Mouse (Mus musculus) ES-E14 (cell line): ENCODE measurements around the gene Actr2. TPM values are rescaled to one million over a fixed set of nuclear protein-coding genes. Genes with fewer than 3 reads are reported as not detected.

Experiments
- DNase-seq: peaks from one replicate; pipeline ENCODE4 v3.0.0-alpha.2; 2013; ENCODE audit warnings: low read depth, low spot score
- H3K27ac ChIP-seq: 2 replicates; pipeline ENCODE4 v1.5.1; 2012; ENCODE audit warnings: low read depth, mild to moderate bottlenecking, low read length, moderate library complexity, mixed read lengths; ENCODE audit not compliant: poor library complexity, insufficient read depth, severe bottlenecking
- H3K36me3 ChIP-seq: 2 replicates; pipeline ENCODE4 v1.6.1; 2012; ENCODE audit warnings: mild to moderate bottlenecking, low read length, moderate library complexity, mixed read lengths; ENCODE audit not compliant: control insufficient read depth, poor library complexity, insufficient read depth, severe bottlenecking
- H3K4me1 ChIP-seq, 2 experiments: fragments of 150-350 bp in 1 of 2; sonication (generic) in 1 of 2; 2 replicates each; pipeline ENCODE4 v1.6.1; 2012; ENCODE audit warnings: low read length in 2 of 2, mild to moderate bottlenecking in 1 of 2, mixed read lengths in 1 of 2; ENCODE audit not compliant: control insufficient read depth in 2 of 2, insufficient read depth in 2 of 2, poor library complexity in 1 of 2
- H3K4me3 ChIP-seq, 2 experiments: fragments of 150-350 bp in 1 of 2; sonication (generic) in 1 of 2; 2 replicates each; pipeline ENCODE4 v1.5.1; 2012; ENCODE audit warnings: low read length in 2 of 2, low read depth in 1 of 2, mild to moderate bottlenecking in 1 of 2, mixed read lengths in 1 of 2; ENCODE audit not compliant: insufficient read depth in 1 of 2, poor library complexity in 1 of 2, severe bottlenecking in 1 of 2
- H3K9ac ChIP-seq: 2 replicates; pipeline ENCODE4 v1.6.1; 2012; ENCODE audit warnings: low read depth, mild to moderate bottlenecking, low read length, mixed read lengths; ENCODE audit not compliant: poor library complexity, insufficient read depth, severe bottlenecking
- H3K9me3 ChIP-seq: fragments of 150-350 bp; sonication (generic); 2 replicates; pipeline ENCODE4 v1.6.1; 2012; ENCODE audit warnings: low read depth, mild to moderate bottlenecking, low read length; ENCODE audit not compliant: control insufficient read depth, insufficient read depth
- CHD2 ChIP-seq: IDR thresholded peaks from 2 replicates; pipeline ENCODE4 v1.6.1; 2014; ENCODE audit warnings: mild to moderate bottlenecking, low read depth, low read length, inconsistent platforms
- HCFC1 ChIP-seq: IDR thresholded peaks from 2 replicates; pipeline ENCODE4 v1.6.1; 2012; ENCODE audit warnings: low read length, inconsistent platforms, borderline replicate concordance; ENCODE audit not compliant: insufficient read depth
- MAFK ChIP-seq: IDR thresholded peaks from 2 replicates; pipeline ENCODE4 v1.6.1; 2014; ENCODE audit warnings: mild to moderate bottlenecking, low read depth, low read length, inconsistent platforms; ENCODE audit not compliant: insufficient read depth
- ZC3H11A ChIP-seq: IDR thresholded peaks from 2 replicates; pipeline ENCODE4 v1.6.1; 2012; ENCODE audit warnings: low read depth, mild to moderate bottlenecking, inconsistent platforms, low read length, borderline replicate concordance
- ZNF384 ChIP-seq: IDR thresholded peaks from 2 replicates; pipeline ENCODE4 v1.6.1; 2012; ENCODE audit warnings: low read depth, low read length, inconsistent platforms
- in situ Hi-C, 2 experiments: fragments of 600-800 bp; cut with MboI; formaldehyde crosslinking; loops; one replicate each; pipeline ENCODE4 v1.15.1; 2025; ENCODE audit warnings: low sequenced_read_pairs in 2 of 2, inconsistent platforms in 1 of 2; ENCODE audit not compliant: unreplicated experiment in 2 of 2
- total RNA-seq: library from RNA; depleted of rRNA; stranded (reverse); fragments of 300-350 nt; gene quantifications from 2 replicates; pipeline ENCODE4 v1.2.3, GENCODE M21; 2012

Gene Actr2
- total RNA-seq, 1 experiment = 107 TPM

DNA sequence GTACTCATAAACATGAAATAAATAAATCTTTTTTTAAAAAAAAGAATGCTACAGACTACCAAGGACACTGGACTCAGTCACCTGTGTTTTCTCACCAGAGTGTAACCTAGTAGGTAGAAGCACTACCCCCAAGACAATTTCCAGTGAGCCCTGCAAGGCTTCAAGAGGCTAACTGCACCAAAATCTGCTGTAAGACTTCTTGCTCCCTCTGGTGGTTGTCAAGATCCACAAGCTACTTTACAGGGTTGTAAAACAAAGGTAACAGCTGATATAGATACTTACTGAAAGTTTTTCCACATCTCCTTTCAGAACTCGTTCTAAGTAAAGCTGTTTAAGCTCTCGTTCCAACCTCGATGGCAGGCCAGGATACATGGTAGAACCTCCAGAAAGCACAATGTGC lies 40.5 kb downstream of the Actr2 start:
- no peak for TF ChIP-seq ZNF384
- no peak for TF ChIP-seq MAFK
- no peak for TF ChIP-seq HCFC1
- no peak for TF ChIP-seq CHD2
- peak; percentile 24; the same call in 1 of the 2 replicates for TF ChIP-seq ZC3H11A
- Histone ChIP-seq H3K4me1 (no peaks in the 10 kb centered on the region; a peak in 1 of 4 replicates), H3K9ac (no peak overlapping the region), H3K4me3 (no peak overlapping the region), H3K36me3 (peaks cover 29% of the 10 kb centered on the region), H3K9me3 (no peaks in the 10 kb centered on the region), H3K27ac (no peak overlapping the region)
- in situ Hi-C loops = no loop called here
- DNase-seq = no peak

DNA sequence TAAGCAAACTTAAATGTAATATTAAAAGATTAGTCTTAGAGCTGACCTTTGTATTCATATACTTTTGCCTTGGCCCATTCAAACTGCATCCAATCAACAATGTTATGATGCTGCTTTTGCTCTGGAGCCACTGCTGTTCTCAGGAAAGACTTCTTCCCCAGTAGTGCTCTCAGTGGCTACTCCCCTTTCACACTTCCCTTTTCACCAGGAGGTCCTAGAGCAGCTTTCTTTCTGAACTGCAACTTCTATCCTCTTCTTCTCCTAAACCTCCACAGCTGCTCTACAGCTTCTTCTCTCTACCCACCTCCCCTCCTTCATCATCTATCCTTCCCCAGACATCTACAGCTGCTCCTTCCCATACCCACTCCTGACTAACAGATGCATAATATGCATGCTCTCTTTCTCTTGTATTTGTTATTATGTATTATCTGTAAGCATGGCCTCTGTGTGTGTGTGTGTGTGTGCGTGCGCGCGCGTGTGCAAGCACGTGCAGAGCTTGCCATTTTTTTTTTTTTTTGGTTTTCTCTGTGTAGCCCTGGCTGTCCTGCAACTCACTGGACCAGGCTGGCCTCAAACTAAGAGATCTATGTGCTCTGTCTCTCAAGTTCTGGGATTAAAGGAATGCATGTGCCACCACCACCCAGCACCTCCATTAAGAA lies 44.2 kb downstream of the Actr2 start:
- no peaks in the 10 kb centered on the region for H3K9me3 ChIP-seq
- no peak overlapping the region for H3K4me3 ChIP-seq
- peaks cover 7 to 15% of the 10 kb centered on the region in 2 experiments for H3K4me1 ChIP-seq
- H3K27ac ChIP-seq = no peak overlapping the region
- no peak overlapping the region for H3K9ac ChIP-seq
- TF ChIP-seq HCFC1 = no peak
- TF ChIP-seq MAFK = no peak
- no peak for TF ChIP-seq ZC3H11A
- TF ChIP-seq ZNF384 = no peak
- no peak for TF ChIP-seq CHD2
- peaks cover 22% of the 10 kb centered on the region for H3K36me3 ChIP-seq
- in situ Hi-C loops = loop anchor here in 1 of 2 experiments (10.0 kb wide), 1 partner anchor 234 kb away; no protein-coding TSS in a partner anchor
- no peak for DNase-seq

DNA sequence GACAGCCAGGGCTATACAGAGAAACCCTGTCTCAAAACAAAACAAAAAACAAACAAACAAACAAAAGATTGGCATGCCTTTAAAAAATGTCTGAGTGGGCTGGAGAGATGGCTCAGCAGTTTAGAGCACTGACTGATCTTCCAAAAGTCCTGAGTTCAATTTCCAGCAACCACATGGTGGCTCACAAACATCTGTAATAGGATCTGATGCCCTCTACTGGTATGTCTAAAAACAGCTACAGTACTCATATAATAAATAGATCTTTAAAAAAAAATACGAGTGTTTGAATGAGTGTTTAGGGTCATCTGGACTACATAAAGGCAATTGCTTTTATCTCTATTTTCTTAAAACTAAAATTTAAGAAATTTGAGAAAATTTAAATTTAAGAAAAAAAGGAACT lies 45.2 kb downstream of the Actr2 start:
- in situ Hi-C loops = loop anchor here in 1 of 2 experiments (10.0 kb wide), 1 partner anchor 233 kb away; no protein-coding TSS in a partner anchor
- TF ChIP-seq ZC3H11A (no peak), MAFK (no peak), HCFC1 (no peak), CHD2 (no peak), ZNF384 (0 out of 2 replicates have a peak, but pooled peaks have one; percentile 18)
- DNase-seq = no peak
- H3K4me1 ChIP-seq = peaks cover 9 to 16% of the 10 kb centered on the region in 2 experiments
- no peak overlapping the region for H3K9ac ChIP-seq
- no peaks in the 10 kb centered on the region for H3K9me3 ChIP-seq
- no peak overlapping the region for H3K27ac ChIP-seq
- no peak overlapping the region for H3K4me3 ChIP-seq
- peaks cover 18% of the 10 kb centered on the region for H3K36me3 ChIP-seq

DNA sequence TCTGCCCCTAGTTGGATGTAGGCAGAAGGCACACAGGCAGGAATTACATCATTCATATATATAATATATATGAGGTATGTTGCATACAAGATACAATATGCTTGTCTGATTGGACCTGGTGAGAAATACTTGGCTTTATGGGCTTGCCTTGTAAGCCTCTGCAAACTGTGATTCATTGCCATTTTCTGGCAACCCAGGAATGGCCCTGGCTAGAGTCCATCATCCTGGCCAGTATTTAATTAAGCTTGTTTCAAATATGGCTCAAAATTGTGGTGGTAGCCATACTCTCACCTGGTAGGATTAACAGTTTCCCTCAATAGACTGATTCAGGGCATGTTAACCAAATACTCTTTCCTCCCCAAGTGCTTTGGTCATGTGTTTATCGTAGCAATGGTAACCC lies 46.6 kb downstream of the Actr2 start:
- Histone ChIP-seq H3K9me3 (no peaks in the 10 kb centered on the region), H3K4me1 (peaks cover 13 to 16% of the 10 kb centered on the region in 2 experiments), H3K9ac (no peak overlapping the region), H3K27ac (no peak overlapping the region), H3K4me3 (no peak overlapping the region), H3K36me3 (peaks cover 14% of the 10 kb centered on the region)
- TF ChIP-seq CHD2 = no peak
- no peak for TF ChIP-seq ZC3H11A
- TF ChIP-seq HCFC1 = no peak
- TF ChIP-seq MAFK = no peak
- no peak for TF ChIP-seq ZNF384
- in situ Hi-C loops = loop anchor here in 1 of 2 experiments (10.0 kb wide), 1 partner anchor 231 kb away; no protein-coding TSS in a partner anchor
- no peak for DNase-seq
